Mouse (Mus musculus): ENCODE results near the gene Gipr. TPM values are rescaled to one million over a fixed set of nuclear protein-coding genes. Genes with fewer than 3 reads are reported as not detected.

The Gipr gene
- total and polyA plus RNA-seq, 2 experiments from 2014 or later, result 5.3 to 16.9 TPM

DNA sequence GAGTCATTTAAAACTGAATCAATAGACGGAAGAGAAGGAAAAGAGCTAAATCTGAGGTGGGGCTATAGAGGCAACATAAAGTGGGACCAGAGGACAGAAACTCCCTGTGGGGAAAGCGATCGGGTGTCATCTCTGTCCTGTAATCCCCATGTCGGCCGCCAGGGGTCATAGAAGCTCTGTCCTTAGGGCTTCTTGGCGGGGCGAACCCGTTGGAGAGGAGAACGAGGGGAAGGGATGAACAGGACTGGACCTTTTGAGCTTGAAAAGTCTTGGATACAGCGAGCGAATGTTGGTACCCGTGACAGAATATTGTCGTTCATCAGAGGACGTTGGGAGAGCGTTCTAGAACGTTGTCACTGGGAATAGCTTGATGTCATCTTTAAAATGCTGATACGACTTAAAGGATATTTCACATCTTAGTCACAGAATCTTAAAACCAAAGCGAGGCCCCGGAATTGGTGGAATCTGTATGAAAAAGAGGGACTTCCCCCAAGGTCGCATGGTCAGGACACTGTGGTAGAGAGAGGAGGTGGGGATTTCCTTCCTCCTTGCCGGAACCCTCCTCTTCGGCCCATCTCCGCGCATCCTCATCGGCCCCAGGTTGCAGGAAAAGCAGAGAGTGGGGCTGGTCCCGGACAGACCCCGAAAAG, 12.6 kb upstream of the Gipr start:
- Histone ChIP-seq H3K27me3 (ENCODE audit: insufficient read depth, low read length) (peaks cover 5% of the 10 kb centered on the region; the same call in 1 of the 2 replicates), H3K36me3 (ENCODE audit: insufficient read depth) (peaks cover 19% of the 10 kb centered on the region), H3K4me2 (ENCODE audit: low read depth) (peak overlapping the region; percentile 56), H3K9me3 (ENCODE audit: low read length) (no peaks in the 10 kb centered on the region), H3K4me1 (ENCODE audit: insufficient read depth) (peaks cover 7% of the 10 kb centered on the region; the same call in 1 of the 2 replicates), H3K4me3 (ENCODE audit: low read depth, low read length) (peak overlapping the region; percentile 70), H3K27ac (ENCODE audit: low read depth, low read length) (no peak overlapping the region), H3K9ac (peak overlapping the region; percentile 39; the same call in 1 of the 2 replicates)
- peak; percentile 86 for DNase-seq
- TF ChIP-seq CTCF (IDR thresholded peaks at IDR 0.05; ENCODE audit: low read depth), result peak; percentile 89
- ATAC-seq, result no peak
- WGBS, result 8% methylated on average over 27 of the region's 27 CpGs

DNA sequence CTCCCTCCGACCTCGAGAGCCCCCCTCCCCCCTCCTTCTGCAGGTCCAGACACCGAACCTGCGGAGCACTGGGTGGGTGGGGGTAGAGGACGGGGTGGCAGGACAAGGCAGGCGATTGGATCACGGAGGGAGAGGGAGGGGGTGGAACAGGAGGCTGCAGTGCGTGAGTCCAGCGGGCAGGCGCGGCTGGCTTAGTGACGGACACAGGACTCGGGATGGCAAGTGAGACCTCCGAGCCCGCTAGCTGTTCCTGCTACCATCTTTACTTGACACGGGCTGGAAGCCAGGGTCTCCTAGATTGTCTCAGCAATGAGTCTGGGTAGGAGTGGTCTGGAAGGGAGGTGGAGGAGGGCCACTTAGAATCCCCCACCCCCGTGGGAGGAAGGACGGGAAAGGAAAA, 12.1 kb upstream of the Gipr start:
- no peaks in the 10 kb centered on the region for H3K9me3 ChIP-seq (ENCODE audit: low read length)
- ATAC-seq (no peak), DNase-seq (no peak)
- peak overlapping the region; percentile 18 for H3K9ac ChIP-seq
- H3K4me2 ChIP-seq (ENCODE audit: low read depth), result peak overlapping the region; percentile 56
- H3K4me1 ChIP-seq (ENCODE audit: insufficient read depth), result peaks cover 7% of the 10 kb centered on the region; the same call in 1 of the 2 replicates
- 9% methylated on average over 16 of the region's 18 CpGs for WGBS
- H3K36me3 ChIP-seq (ENCODE audit: insufficient read depth), result 0 out of 2 replicates have a peak, but pooled peaks cover 18% of the 10 kb centered on the region
- no peak for TF ChIP-seq CTCF (IDR thresholded peaks at IDR 0.05; ENCODE audit: low read depth)
- H3K27ac ChIP-seq (ENCODE audit: low read depth, low read length), result no peak overlapping the region
- H3K4me3 ChIP-seq (ENCODE audit: low read depth, low read length), result peak overlapping the region; percentile 70
- H3K27me3 ChIP-seq (ENCODE audit: insufficient read depth, low read length), result peaks cover 5% of the 10 kb centered on the region; the same call in 1 of the 2 replicates

DNA sequence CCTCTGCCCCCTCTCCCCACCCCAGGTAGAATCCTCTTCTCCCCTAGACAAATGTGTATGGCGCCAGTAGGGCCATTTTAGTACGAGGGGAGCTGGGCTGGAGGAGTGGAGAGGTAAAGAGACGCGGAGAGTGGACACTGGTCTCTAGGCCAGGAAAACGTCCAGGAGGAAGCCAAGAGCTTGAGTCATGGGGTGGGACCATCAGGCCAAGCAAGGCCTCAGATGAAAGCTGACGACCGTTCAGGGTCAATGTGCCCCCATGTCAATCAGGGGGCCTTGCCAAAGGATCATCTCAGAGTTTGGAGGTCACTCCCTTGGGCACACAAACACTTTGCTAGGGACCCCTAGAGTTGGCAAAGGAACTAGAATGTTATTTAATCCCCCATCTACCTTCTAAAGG, 11.3 kb upstream of the Gipr start:
- peak overlapping the region; percentile 56 for H3K4me2 ChIP-seq (ENCODE audit: low read depth)
- H3K9ac ChIP-seq, result peak overlapping the region; percentile 81
- H3K4me1 ChIP-seq (ENCODE audit: insufficient read depth), result peaks cover 14% of the 10 kb centered on the region
- H3K27ac ChIP-seq (ENCODE audit: low read depth, low read length), result no peak overlapping the region
- peaks cover 5% of the 10 kb centered on the region; the same call in 1 of the 2 replicates for H3K27me3 ChIP-seq (ENCODE audit: insufficient read depth, low read length)
- H3K9me3 ChIP-seq (ENCODE audit: low read length), result no peaks in the 10 kb centered on the region
- 71% methylated on average over 7 of the region's 7 CpGs for WGBS
- H3K4me3 ChIP-seq (ENCODE audit: low read depth, low read length), result peak overlapping the region; percentile 70
- TF ChIP-seq CTCF (IDR thresholded peaks at IDR 0.05; ENCODE audit: low read depth), result no peak
- 0 out of 2 replicates have a peak, but pooled peaks cover 10% of the 10 kb centered on the region for H3K36me3 ChIP-seq (ENCODE audit: insufficient read depth)
- no peak for ATAC-seq
- no peak for DNase-seq

DNA sequence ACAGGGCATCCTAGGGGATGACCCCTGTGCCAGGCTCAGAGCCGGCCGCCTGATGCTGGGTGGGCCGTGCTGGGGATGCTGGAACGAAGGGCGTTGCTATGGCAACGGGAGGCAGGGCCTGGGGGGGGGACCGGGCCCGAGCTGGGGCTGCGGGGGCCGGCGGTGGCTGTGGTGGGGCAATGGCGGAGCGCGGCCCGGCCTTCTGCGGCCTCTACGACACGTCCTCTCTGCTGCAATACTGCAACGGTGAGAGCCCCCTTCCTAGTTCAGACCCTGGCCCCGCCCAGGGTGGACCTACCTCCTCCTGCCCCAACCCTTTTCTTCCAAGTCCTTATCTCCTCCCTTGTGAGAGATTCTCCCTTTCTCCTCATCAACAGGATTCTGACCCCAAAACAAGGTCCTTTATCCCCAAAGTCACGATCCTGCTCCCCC, 10.6 kb upstream of the Gipr start:
- 3% methylated on average over 19 of the region's 21 CpGs for WGBS
- Histone ChIP-seq H3K27ac (ENCODE audit: low read depth, low read length) (peak overlapping the region; percentile 81), H3K27me3 (ENCODE audit: insufficient read depth, low read length) (peaks cover 5% of the 10 kb centered on the region; the same call in 1 of the 2 replicates), H3K9me3 (ENCODE audit: low read length) (no peaks in the 10 kb centered on the region), H3K4me3 (ENCODE audit: low read depth, low read length) (peak overlapping the region; percentile 70), H3K9ac (peak overlapping the region; percentile 81), H3K4me1 (ENCODE audit: insufficient read depth) (peaks cover 18% of the 10 kb centered on the region), H3K4me2 (ENCODE audit: low read depth) (peak overlapping the region; percentile 56), H3K36me3 (ENCODE audit: insufficient read depth) (0 out of 2 replicates have a peak, but pooled peaks cover 5% of the 10 kb centered on the region)
- no peak; the same call in 1 of the 2 replicates for ATAC-seq
- no peak for TF ChIP-seq CTCF (IDR thresholded peaks at IDR 0.05; ENCODE audit: low read depth)
- DNase-seq, result no peak

DNA sequence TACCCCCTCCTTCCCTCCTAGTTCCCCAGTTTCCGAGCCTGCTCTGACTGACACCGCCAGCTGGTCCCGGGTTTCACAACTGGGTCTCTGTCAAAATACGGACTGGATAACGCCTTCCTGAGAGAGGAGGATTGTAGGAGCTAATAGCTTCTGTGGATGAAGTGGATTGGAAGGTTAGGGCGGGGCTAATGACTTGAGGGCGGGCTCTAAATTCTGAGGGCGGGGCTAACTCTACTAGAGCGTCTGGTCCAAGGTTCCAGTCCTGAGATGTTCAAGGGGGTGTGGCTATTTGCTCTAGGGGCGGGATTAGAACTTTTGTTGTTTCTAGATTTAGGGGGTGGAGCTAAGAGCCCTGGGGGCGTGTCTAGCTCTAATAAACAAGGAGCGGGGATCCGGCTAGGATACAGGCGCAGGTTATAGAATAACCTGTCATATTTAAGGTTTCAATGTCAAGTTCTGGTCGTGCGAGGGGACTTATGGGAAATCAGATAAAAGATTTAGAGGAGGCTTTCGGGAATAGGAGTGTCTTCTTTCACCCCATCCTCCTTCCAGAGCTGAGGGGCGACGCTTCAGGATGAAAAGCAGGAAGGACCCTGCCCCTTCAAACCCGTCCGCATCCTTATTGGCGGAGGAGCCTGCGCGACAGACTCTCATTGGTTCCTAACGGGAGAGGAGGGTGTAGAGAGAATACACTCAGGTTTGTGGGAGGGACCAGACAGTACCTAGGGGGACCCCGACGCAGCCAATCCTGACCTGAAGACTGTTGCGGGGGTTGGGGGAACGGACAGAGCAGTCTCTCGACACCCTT, 10.0 kb upstream of the Gipr start, which contains the start of gene Eml2:
TSS of gene Eml2 (plus strand) at position 714 of the 808 bp plus-strand sequence.
- Histone ChIP-seq H3K4me3 (ENCODE audit: low read depth, low read length) (peak within 1 kb of the TSS; percentile 70), H3K9me3 (ENCODE audit: low read length) (no peaks in the 10 kb centered on the region), H3K4me1 (ENCODE audit: insufficient read depth) (peaks cover 18% of the 10 kb centered on the region), H3K4me2 (ENCODE audit: low read depth) (peak within 1 kb of the TSS; percentile 56), H3K36me3 (ENCODE audit: insufficient read depth) (0 out of 2 replicates have a peak, but pooled peaks cover 5% of the 10 kb centered on the region), H3K27me3 (ENCODE audit: insufficient read depth, low read length) (peaks cover 5% of the 10 kb centered on the region; the same call in 1 of the 2 replicates), H3K9ac (peak within 1 kb of the TSS; percentile 81), H3K27ac (ENCODE audit: low read depth, low read length) (peak within 1 kb of the TSS; percentile 81)
- peak; percentile 96 for ATAC-seq
- 2% methylated on average over 30 of the region's 30 CpGs for WGBS
- peak; percentile 94 for DNase-seq
- no peak for TF ChIP-seq CTCF (IDR thresholded peaks at IDR 0.05; ENCODE audit: low read depth)

DNA sequence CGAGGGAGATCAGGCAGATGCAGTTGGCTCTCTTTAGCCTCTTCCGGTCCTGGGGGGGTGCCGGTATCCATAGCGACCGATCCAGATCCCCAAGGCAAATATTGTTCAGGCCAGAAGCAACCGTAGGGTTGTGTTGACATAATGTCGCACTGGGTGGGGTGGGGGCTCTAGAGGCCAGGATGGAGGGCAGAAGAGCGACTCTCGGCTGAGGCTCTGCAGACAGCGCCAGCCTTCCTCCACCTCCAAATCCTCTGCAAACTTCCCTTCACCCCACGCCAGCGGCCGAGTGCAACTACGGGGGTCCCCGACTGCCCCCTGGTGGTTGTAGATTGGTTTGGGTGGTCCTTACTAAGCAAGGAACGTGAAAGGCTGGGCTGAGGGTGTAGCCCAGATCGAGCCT, 6.9 kb upstream of the Gipr start:
- Histone ChIP-seq H3K9ac (0 out of 2 replicates have a peak overlapping the region, but pooled peaks have one; percentile 14), H3K36me3 (ENCODE audit: insufficient read depth) (no peaks in the 10 kb centered on the region), H3K4me2 (ENCODE audit: low read depth) (peak overlapping the region; percentile 45), H3K27me3 (ENCODE audit: insufficient read depth, low read length) (peaks cover under 1% of the 10 kb centered on the region; the same call in 1 of the 2 replicates), H3K9me3 (ENCODE audit: low read length) (no peaks in the 10 kb centered on the region), H3K4me3 (ENCODE audit: low read depth, low read length) (peak overlapping the region; percentile 17; the same call in 1 of the 2 replicates), H3K4me1 (ENCODE audit: insufficient read depth) (peaks cover 26% of the 10 kb centered on the region), H3K27ac (ENCODE audit: low read depth, low read length) (peak overlapping the region; percentile 87)
- DNase-seq (peak; percentile 92), ATAC-seq (no peak)
- TF ChIP-seq CTCF (IDR thresholded peaks at IDR 0.05; ENCODE audit: low read depth), result peak; percentile 91
- WGBS, result 4% methylated on average over 17 of the region's 17 CpGs
